Mouse (Mus musculus) regulatory T cell (primary cell): ENCODE data around the gene Fam84b.
"Not testable (repeated sequence)": the region's sequence is repeated elsewhere in the genome, so short reads cannot be mapped to it uniquely, and the experiment has no call there.

ENCODE experiments used
- in situ Hi-C: fragments of 300-600 bp; cut with MboI, MseI; formaldehyde crosslinking; loops from one replicate; pipeline ENCODE4 v1.15.1; 2025; ENCODE audit warnings: high pct_unique_total_duplicates

The Fam84b gene

DNA sequence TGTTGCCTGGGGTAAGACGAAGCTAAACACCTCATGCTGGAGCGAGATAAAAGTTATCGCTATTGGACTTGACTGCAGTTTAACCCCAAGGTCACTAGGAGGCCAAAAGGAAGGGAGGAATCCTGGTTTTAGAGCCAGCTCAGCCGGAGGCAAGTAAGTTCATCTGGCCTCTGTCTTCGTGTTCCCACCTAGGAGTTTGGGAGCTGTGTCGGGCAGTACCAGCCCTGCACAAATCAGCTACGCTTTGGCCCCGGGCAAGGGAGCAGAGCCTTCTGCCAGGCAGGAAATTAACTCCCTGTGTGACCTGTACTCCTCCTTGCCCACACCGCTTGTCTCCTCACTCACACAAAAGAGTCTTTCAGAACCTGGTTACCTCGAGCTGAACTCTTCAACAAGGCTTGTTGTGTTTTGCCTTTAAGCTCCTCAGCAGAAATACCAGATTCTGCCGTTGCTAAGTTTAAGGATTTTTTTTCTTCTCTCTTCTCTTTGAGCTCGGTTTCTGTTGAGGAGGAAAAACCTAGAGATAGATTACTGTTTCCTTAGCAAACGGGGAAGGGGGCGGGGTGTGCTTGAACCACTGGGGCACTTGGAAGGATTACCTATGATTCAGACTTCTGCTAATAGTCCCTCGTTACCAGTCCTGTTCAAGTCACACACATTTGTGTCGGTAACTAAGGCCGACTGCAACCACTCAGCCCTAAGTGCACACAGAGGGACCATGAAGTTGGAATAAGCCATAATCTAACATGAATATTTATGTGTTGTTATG is at the start of gene Fam84b:
Fam84b (minus strand) TSS at position 548 of the 769 bp plus-strand sequence.
- in situ Hi-C loops, result no loop called here

DNA sequence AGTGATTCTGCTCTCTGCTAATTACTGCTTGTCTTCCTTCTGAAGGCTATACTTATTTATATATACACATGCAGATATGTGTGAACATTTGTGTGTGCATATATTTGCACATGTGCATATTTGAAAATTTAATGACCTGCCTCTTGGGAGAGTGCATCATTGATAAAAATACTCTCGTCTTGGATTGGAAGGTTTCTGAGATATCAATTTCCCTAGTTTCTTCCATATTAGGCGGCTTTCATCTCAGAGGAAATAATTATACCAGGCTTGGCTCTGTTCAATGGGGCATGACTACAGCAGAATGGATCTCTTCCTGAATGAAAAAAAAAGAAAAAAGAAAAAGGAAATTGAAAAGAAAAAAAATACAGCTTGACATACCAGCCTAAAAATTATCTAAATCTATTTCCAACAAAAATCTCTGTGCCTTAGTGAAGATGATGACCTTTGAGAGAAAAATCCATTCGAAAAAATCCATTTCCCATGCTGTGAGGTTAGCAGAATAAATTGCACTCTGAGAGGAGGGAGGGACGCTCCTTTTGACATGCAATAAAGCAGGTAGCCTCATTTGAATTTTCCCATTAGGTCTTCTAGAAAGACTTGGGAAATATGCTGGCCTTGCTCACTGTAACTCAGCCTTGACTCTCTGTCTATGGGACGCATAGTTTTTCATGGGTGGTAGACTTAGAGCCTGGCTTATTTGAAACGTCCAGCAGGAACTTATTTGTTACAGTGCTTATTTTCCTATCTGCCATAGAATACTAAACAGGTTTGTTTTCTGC is 44.8 kb upstream of the Fam84b start:
- in situ Hi-C loops, result no loop called here

DNA sequence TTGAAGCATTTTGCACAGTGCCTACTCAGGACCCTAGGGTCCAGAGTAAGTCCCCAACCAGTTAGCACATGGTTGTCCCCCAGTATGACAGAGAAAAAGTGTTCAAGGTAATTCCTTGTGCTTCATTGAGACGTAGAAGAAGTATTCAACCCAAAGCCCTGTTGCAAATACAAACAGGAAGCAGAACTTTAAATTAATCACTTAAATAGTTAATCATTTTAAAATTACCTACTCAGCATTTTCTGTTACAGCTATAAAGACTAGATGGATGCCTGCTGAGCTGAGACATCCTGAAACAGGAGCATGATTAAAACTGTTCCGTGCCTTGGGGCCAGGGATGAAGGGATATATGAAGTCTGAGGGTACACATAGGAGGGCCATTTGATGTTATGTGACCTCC is 42.5 kb upstream of the Fam84b start:
- in situ Hi-C loops, result no loop called here

DNA sequence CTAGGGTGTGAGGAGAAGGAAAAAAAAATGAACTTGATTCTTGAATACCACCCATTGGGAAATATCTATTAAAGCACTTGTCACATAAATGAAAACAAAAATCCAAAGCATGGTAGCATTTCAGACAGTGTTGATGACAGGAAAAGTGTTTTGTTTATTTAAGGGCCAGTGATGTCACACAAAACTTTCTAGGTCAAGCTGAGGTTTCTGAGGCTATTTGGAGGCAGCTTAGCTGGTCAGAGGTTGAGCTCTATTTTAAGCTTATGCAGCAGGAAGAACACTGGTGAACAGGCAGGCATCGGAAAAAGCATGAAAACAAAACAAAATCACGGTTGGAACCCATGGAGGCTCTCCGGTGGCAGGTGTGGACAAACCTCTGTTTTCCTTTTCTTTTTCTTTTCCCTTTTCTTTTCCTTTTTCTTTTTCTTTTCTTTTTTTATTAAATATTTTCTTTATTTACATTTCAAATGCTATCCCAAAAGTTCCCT is 39.4 kb upstream of the Fam84b start:
- in situ Hi-C loops, result no loop called here

DNA sequence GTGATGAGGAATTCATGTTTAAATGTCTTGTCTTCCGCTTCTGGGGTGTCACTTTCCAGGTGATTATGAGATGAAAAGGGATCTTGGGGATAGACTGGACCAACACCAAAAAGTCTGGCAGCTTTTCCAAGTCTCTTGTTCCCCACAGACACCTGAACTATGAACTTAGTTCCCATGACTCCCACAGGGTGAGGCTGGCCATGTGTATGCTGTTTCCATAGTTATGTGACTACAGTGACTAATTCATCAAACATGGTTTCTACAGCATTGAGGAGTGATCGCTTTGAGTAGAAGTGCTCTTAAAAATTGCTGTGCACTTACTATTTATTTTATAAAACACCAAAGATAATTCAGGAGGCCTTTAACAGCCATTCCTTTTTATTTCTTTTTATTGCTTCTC is 35.1 kb upstream of the Fam84b start:
- in situ Hi-C loops, result no loop called here

DNA sequence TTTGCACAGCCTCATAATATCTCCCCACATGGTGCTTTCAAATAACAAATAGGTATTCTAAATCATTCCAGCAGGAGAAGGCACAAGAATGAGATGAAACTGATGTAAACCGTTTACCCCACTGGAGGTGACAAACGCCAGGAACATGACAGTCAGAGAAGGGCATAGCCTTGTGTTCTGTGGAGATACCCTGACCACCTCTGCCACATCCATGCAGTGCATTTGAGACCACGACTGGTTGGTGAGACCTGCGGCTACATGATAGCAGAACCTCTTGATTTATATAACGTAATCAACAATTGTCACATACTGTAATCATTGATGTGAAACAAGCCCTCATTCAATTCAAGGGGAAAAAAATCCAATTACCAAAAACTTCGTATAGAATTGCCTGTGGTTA is 22.1 kb upstream of the Fam84b start:
- in situ Hi-C loops, result no loop called here

DNA sequence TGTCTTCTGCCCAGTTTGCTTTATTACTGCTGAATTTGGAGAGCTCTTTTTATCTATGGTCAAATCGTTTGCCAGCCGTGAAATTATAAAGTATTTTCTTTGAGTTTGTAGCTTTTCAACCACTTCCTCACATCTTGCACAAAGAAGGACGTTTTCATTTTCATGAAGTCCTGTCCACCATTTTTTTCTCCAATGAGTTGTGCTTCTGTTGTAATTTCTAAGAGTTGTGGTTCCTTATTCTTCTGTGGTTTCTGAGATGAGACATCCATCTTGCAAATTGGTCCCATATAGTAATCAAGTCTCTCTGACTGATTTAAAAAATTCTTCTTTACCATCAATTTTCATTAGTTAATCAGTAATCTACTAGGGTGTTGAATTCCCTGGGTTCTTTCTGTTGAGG is 8.8 kb upstream of the Fam84b start:
- in situ Hi-C loops, result no loop called here

DNA sequence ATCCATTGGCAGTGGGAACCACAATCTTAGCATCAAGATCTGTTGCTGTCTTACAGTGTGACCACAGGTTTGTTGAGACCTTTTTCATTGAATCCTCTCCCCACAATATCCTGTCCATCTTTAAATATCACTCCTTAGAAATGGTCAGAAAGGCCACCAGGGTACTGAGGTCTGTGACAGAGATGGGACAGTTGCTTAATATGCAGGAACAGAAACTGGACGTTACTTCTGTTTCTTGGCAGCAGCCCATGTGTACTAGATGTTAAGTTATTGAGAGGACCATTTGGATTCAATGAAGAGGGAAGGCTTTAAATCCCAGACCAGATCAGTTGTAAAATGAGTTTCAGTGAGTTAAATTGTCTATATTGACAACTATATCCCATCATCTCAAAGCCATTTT is 1.5 kb upstream of the Fam84b start:
- in situ Hi-C loops, result no loop called here

DNA sequence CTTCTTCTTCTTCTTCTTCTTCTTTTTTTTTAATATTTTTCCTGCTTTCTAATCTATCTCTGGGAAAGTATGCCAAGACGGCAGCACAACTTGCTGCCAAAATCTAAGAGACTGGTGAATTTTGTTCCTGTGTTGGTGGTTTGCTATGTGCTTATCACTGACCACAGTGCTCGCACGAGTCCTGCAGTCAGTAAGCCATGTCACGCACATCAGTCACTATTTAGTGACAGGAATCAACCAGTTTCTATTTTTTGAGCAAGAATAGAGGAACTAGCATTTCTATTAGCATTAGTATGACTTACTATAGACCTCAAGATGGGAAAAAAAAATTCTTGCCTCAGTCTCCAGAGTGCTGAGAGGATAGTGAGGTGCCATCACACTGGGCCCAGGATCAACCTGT is 573 bp upstream of the Fam84b start:
- in situ Hi-C loops, result no loop called here

DNA sequence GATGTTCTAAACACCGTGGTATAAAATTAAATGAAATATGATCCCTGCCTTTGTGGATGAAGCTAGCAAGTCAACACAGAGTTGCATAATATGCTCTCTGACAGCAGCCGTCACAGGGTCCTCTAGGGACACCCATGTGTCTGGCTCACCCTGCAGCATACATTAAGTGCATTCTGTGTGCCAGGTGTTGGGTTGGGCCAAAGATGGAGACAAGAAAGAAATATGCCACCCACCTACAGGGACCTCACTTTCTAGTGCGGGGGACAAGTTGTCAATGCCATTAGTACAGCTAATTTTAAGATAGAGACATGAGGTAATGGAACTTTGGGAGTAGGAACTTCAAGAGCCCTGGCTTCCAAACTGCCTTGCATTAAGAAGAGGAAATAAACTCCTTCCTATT is 4.9 kb downstream of the Fam84b start:
- in situ Hi-C loops, result no loop called here

DNA sequence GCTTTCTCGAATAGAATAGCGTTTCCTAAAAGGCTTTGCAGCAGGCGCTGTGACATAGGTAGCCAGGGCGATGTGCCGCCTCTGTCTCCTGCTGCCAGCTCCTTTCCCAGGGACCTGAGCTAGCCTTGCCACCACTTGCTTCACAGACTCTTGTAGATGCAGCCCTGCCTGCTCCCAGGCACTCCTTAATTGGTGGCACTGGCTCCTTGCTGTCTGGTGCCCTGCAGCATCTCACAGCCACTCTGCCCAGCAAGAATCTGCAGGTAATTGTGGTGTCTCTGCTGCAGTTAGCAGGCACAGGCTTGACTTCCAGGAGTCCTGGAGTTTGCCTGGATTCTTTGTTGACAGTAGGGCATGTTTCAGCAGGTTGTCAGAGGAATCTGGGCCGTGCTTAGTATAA is 7.3 kb downstream of the Fam84b start:
- in situ Hi-C loops, result no loop called here

DNA sequence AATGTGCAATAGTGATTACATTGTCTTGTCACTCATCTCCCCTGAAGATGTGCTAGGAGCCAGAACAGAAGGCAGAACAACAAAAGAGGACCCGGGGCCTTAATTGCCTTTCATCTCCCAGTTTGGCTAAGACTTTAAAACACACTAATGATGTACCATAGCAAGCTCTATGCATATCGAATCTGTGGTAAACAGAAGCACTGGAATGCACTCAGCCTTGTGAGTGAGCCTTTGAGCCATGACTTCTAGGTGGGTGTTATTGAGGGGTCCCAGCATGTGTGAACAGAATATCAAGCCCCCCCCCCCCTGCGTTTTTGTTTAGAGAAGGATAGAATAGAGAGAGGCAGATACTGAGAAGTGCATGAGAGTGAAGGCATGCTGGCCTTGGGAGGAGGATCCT is 7.7 kb downstream of the Fam84b start:
- in situ Hi-C loops, result no loop called here

DNA sequence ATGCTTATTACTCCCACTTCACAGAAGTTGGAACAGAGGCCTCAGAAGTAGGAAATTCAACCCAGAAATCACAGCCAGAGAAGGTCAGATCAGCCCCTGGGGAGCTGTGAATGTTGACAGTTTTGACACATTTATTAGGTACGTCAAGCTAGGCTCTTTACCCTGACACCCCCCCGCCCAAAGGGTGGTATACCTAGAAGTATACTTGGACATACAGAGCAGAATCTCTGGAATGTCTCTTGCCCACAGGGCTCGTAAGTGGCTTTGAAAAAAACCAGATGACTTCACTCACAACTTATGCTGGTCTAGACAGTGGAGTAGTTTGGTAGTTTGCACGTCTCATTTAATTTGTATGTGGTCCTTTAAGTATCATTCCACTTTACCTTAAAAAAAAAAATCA is 11.8 kb downstream of the Fam84b start:
- in situ Hi-C loops, result no loop called here

DNA sequence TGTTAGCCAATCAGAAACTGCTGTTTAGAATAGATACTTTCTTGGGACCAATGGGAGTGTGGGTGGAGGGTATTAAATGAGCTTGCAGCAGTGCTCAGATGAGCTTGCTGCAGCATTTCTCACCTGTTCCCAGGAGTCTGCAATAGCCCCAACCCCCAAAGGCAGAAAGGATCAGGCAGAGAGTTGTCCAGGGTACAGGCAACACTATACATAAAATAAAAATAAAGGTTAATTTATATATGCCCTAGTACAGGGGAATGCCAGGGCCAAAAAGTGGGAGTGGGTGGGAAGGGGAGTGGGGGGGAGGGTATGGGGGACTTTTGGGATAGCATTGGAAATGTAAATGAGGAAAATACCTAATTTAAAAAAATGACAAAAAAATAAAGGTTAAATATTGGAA is 12.3 kb downstream of the Fam84b start:
- in situ Hi-C loops, result not testable (repeated sequence)

DNA sequence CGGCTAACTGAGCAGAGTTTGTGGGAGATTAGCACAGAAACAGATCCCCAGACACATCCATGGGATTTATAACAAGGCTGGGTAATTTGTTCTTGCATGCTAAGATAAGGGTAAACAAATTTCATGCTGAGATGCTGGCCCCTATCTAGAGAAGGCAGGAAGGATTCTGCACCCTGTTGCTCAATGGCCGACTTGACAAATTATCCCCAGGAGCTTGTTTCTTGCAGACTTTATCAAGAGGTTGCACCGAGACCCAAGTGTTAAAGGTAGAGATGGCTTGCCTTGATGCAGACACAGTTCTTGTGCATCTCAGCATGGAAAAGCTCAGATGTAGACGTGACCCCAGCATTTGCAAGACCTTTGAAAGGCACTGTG is 13.3 kb downstream of the Fam84b start:
- in situ Hi-C loops, result no loop called here

DNA sequence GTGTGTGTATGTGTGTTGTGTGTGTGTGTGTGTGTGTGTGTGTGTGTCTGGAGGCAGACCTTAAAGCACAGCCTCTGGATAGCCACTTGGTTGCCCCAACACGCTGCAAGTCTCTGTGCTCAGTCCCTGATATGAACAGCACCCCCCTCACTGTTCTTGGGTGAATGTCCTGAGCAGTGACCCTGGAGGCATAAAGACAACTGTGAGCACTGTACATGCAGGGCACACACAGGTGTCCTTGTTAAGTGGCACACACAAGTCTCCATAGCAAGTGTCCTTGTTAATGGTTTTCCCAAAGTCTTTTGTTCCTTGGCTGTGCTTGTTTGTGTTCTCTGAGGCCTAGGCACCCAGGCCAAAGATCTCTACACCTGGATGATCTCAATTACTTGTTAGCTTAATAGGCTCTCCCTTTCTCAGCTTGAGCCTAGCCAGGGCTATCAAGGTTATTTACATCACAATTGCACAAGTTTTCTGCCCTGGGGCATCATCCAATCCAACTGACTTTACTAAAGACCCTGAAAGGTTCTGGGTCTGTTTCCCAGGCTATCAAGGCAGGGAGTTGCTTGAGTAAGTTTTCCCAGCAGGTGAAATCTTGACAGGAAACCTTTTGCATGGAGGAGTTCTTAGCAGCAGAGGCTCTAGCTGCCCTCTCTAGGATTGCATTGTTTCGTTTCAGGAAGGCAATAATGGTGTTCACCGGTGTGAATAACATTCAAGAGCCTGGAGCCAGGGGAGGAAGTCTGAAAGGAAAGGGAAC is 13.9 kb downstream of the Fam84b start:
- in situ Hi-C loops, result no loop called here

DNA sequence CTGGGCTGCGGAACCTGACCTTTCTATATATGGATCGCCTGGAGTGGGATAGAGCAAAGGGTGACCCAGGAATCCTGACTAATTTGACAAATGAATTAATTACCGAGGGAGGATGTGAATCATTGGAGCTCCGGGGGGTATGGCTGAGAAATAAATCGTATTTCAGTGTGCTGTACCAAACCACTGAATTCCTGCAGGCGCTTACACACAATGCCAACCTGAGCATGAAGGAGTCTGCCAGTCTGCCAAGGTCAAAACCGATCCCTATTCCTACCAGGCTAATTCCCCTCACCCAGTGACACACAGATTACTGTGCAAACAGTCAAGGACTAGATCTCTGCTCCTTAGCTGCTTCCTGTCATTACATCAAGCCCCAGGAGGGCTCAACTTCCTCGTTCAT is 15.4 kb downstream of the Fam84b start:
- in situ Hi-C loops, result no loop called here

DNA sequence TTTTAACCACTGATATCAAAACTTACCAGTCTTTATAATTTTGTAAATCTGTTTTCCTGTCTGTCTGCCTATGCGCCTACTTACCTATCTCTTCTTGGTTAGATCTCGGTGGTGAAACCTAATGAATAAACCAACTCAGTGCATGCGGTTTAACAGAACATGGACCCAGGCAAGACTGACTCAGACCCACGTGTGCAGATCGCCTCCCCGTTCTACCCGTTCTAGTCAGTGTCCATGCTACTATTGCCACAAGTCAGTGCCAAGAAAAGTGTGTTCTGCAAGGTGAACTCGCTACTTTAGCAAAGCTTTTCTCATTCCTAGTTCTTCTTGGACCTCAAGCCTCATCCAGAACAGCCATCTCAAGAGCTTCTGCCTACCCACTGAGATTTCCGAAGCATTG is 15.9 kb downstream of the Fam84b start:
- in situ Hi-C loops, result no loop called here

DNA sequence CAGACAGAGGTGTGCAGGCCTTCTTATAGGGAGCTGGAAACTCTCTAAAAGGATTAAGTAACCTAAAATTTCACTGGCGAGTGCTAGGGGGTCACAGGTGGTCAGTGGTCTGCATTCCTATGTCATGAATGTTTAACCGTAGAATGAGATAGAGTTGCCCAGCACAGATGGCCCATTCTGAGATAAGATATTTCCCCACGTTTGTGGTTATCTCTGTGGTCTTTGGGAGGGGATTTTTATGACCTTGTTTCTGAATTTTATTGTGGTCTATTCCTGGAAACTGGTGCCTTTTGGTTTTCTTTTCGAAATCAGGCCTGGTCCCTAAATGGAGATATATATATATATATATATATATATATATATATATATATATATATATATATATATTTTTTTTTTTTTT is 17.3 kb downstream of the Fam84b start:
- in situ Hi-C loops, result no loop called here

DNA sequence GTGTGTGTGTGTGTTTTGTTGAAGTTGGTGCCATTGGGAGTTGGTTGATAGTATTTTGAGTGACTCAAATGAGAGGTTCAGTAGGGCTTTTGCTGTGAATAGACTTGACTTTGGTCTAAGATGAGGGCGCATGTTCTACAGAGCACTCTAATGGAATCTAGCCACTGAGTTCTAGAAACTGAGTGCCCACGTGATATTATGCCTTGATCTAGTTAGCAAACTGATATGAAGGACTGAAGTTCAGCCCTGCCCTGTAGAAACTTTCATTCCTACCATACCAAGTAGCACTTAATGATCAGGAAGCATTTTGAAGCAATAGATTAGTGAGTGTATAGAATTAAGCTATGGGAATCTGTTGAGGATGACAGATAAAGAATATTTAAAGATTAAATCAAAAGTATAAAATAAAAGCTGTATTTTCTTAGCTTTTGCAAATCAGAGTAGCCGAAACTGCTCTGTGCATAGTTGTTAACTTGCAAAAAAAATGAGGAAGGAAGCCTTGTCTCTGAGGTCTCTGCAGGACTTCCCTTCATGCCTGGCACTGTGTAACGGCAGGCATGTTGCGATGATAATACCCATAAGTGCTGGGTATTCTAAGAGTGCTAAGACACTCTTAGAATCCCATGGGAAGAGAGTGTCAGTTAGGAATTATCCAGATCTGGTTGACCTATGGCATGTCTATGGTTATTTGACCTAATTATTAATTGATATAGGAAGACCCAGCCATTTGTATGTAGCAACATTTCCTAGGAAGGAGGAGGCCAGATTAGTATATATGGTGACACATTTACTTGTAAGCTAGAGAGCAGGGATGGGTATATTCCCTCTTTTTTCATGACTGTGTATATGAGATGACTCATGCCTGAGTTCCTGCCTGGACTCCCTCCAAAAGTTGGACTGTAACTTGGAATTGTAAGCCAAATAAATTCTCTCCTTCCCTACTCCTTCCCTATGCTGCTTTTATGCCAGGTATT is 18.7 kb downstream of the Fam84b start:
- in situ Hi-C loops, result no loop called here

DNA sequence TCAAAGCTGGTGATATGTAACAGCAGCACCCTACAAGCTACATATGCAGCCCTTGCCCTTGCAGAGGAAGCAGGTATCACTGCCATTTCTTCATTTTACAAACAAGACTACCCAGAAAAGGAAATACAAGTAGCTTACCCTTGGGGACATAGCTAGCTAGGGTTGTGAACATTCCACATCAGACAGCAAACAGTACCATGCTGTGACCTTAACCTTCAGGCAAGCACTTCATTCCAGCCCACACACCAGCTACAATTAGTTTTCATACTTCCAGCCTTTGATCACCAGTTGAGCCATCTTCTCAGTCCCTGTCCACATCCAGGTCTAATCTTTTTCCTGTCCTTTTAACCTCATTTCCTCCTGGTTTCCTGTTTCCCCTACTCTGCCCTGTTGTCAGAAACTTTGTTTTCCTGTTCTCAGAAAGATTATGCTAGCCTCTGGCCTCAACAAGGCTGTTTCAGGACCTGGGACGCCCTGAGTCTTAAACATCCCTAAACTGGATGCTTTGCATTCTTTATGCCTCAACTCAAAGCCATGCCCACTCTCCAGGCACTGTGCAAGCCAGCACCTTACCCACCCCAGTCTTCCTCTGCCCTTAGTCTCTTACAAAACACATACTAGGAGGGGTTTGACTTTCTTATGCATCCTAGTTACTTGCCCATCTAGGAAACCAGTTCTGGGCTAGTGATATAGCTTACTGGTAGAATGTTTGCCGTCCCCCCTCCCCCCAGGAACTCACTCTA is 19.9 kb downstream of the Fam84b start:
- in situ Hi-C loops, result no loop called here
